Mouse (Mus musculus) cerebellum, adult 2 months (tissue): ENCODE measurements at regions not wholly inside any gene's neighbourhood (a gene's known extent, or its start where the extent isn't known, plus 50 kb on each side); places are given as distances from the start of the nearest gene placed in this dataset.

Experiments
- CTCF ChIP-seq: fragments of 200-500 bp; IDR thresholded peaks from 2 replicates; pipeline ENCODE4 v1.5.1; 2011; ENCODE audit warnings: low read depth, mild to moderate bottlenecking, control low read depth, low read length, moderate library complexity, borderline replicate concordance; ENCODE audit not compliant: insufficient read depth
- POLR2A ChIP-seq: fragments of 200-500 bp; IDR thresholded peaks from 2 replicates; pipeline ENCODE4 v1.6.1; 2011; ENCODE audit warnings: low read length, control low read depth, borderline replicate concordance; ENCODE audit not compliant: insufficient read depth

DNA sequence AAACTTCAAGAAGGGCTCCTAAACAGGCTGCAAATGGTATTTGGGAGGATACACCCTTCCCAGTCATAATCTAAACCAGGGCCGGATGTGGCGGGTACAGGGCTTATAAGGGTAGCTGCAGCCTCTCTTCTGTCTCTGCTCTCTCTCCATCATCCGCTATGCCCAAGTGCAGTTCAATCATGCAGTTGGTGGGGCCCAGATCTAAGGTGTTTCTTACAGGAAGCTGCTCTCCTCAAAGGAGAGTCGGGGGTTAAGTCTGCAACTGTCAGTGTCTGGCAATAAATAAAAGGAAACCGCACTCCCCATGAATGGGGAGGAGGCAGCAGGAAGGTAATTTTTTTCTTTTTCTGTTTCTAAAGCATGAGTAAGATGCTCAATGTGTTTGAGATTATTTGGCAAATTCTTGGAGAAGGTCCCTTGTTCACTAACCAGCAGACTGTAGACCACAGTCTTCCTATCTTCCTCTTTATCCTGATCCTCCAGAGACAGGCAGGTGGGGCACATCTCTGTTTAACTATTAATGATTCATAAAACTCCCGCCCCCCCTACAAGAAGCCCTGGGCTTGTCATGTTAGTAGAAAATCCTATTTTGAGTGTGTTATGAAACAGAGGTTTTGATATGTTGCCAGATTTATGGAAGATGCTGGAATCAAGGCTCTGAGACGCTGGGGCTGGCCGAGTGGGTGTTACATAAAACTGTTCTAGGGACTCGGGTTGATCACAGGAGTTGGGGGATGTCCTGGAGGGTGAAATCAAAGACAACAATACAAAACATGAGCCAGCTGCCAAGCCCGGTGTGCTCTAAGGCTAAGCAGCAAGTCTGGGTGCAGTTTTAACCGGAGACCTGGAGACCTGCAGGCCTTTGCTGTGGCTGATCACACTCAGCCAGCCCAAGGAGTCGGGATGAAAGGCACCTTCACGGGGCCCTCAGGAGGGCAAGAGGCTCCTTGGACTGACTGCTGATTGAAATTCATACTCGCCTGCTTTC is 69.3 kb upstream of the Irf2bp2 start:
- TF ChIP-seq POLR2A (no peak), CTCF (no peak)
